Mouse (Mus musculus) frontal cortex, postnatal 25 days (tissue): ENCODE data around the gene Fgd6.
A peak's percentile ranks its signal among the peaks of the same experiment; 100 is the strongest.

ENCODE experiments used
- DNase-seq, 2 experiments: peaks; one replicate each; pipeline ENCODE4 v3.0.0; 2022; ENCODE audit warnings: low spot score in 2 of 2

Gene Fgd6

GRCm38 (mm10) chr10:94095743-94096465 lies 60.1 kb downstream of the Fgd6 start:
- no peak for DNase-seq

- DNase-seq, result no peak
Observed at GRCm38 (mm10) chr10:94097081-94097845, 61.5 kb downstream of the Fgd6 start.

GRCm38 (mm10) chr10:94098100-94098499 lies 62.3 kb downstream of the Fgd6 start:
- DNase-seq, result no peak

GRCm38 (mm10) chr10:94105498-94105897 lies 69.7 kb downstream of the Fgd6 start:
- no peak for DNase-seq

GRCm38 (mm10) chr10:94107168-94107567 lies 71.4 kb downstream of the Fgd6 start:
- DNase-seq, result no peak

GRCm38 (mm10) chr10:94107607-94108006 lies 71.8 kb downstream of the Fgd6 start:
- no peak for DNase-seq

- DNase-seq, result no peak
Observed at GRCm38 (mm10) chr10:94108791-94109190, 73.0 kb downstream of the Fgd6 start.

- no peak for DNase-seq
Observed at GRCm38 (mm10) chr10:94110834-94111754, 75.3 kb downstream of the Fgd6 start.

- no peak for DNase-seq
Observed at GRCm38 (mm10) chr10:94112207-94112606, 76.4 kb downstream of the Fgd6 start.

GRCm38 (mm10) chr10:94115893-94116599 lies 80.2 kb downstream of the Fgd6 start:
- peak; percentile 71 to 73 for DNase-seq

GRCm38 (mm10) chr10:94116781-94117340 lies 81.1 kb downstream of the Fgd6 start:
- no peak for DNase-seq

- DNase-seq, result no peak
Observed at GRCm38 (mm10) chr10:94117916-94118315, 82.1 kb downstream of the Fgd6 start.

GRCm38 (mm10) chr10:94118993-94119392 lies 83.2 kb downstream of the Fgd6 start:
- DNase-seq, result no peak

GRCm38 (mm10) chr10:94120676-94121075 lies 84.9 kb downstream of the Fgd6 start:
- no peak for DNase-seq

GRCm38 (mm10) chr10:94122595-94122994 lies 86.8 kb downstream of the Fgd6 start:
- no peak for DNase-seq

GRCm38 (mm10) chr10:94123581-94123980 lies 87.8 kb downstream of the Fgd6 start:
- DNase-seq, result no peak

GRCm38 (mm10) chr10:94124376-94124775 lies 88.6 kb downstream of the Fgd6 start:
- DNase-seq, result no peak

GRCm38 (mm10) chr10:94129680-94130119 lies 93.9 kb downstream of the Fgd6 start:
- peak; percentile 20 to 41 for DNase-seq

GRCm38 (mm10) chr10:94133081-94133480 lies 97.3 kb downstream of the Fgd6 start:
- DNase-seq, result no peak

- no peak for DNase-seq
Observed at GRCm38 (mm10) chr10:94133674-94134073, 97.9 kb downstream of the Fgd6 start.
